Mouse (Mus musculus) G1E-ER4 (cell line): ENCODE measurements around the gene Barhl2. TPM values are rescaled to one million over a fixed set of nuclear protein-coding genes. Genes with fewer than 3 reads are reported as not detected.

Experiments
- GATA1 ChIP-seq: IDR thresholded peaks from one replicate; pipeline ENCODE4 v1.8.0; 2012; ENCODE audit warnings: low read length, inconsistent platforms
- polyA plus RNA-seq: library from polyadenylated mRNA; stranded (reverse); fragments of >175 nt; gene quantifications from 2 replicates; pipeline ENCODE4 v1.2.3, GENCODE M21; 2012

Barhl2 gene
- polyA plus RNA-seq, 1 experiment = not detected

DNA sequence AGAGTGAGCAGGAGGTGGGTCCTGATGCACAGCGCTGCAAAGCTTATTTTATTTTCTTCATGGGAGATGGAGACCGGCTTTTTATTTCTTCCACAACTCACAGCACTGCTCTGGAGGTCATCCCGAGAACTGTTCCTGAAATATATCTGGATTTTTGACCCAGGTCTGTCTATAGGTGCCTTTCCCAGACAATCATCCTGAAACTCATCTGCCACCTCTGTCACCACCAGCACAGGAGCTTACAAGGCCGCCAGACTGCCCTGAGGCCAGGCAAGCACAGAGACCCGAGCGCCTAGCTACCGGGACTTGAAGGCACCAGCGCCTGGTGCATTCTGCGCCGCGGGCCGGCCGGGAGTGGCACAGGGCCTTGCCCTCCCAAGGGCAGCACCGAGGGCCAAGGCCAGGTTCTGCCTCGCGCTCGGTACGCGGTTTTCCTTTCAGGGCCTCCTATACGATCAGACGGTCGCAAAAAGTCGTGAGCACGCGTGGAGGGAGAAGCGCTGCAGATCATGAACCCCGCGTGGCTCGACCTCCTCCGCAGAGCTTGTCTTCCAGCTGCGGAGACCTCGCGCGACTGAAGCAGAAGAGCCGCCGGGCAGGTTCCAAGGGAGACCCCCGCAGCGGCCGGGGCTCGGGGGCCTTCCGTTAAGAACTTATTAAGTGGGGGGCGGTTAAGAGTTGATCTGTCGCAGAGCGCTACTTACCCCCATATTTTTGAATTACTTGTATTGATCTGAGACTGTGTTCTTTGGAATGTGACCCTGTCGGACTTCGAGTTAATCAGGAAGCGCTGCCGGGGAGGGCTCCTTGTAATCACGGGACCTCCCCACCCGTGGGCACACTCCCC, 9.8 kb downstream of the Barhl2 start:
- no peak for TF ChIP-seq GATA1

DNA sequence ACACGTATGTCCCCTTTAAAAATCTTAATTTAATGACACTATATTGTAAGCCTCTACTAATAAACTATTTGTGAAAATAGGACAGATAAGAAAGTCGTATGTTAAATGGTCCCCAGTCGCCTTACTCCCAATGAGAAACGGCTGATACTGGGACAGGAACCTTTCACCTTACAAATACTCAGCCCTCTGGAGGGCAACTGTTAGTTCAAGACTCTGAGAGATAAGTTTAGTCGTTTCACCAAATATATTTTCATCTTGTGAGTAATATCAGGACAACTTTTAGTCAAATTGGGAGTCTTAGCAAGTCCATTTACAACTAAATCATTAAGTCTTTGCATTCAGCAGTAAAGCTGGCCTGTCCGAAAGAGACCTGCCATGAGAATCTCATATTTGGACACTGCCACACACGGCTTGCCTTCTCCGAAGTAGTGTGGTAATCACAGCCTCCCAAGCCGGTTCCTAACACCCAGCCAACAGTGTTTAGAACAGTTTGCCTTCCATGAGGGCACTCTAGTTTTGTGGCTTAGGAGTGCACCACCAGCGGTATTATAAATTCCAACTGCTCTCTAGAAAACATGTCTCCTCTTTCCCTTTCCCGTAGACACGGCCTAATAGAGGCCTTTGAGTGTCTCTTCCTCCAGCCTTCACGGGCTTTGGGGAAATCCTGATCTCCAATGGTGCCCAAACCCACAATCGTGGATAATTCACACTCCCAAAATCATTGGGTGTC, 10.7 kb downstream of the Barhl2 start:
- no peak for TF ChIP-seq GATA1

DNA sequence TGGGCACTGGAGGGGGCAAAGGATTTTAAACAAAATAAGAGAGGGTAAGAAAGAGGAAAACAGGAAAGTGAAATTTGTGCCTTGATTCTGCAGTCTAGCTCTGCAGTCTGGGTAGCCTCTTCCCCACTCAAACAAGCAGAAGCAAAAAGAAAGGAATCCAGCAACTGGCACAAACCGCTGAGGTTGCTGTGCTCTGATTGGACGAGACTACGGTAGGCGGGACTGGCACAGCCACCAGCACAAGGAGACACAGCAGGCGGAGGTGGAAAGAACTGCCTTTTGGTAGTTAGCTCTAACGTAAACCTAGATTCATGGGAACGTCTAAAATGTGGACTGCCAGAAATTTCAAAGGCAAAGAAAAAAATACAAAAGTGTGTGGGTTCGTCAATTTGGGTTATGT, 11.4 kb downstream of the Barhl2 start:
- TF ChIP-seq GATA1 = no peak

DNA sequence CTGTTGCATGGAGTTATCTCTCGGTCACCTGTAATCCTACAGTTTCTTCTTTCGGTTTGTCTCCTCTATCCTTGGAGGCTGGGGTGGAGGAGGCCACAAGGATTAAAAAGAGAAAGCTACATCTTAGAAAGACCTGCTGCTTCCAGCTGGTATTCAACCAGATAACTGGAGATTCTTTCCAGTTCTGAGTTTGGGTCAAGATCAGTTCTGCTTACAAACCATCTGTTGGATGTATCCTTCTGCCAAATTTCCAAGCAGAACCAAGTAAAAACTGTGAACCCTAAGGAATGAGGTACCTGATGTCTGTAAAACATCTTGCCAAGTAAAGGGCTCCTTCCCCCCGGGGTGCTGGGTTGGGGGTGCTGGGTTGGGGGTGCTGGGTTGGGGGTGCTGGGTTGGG, 12.3 kb downstream of the Barhl2 start:
- no peak for TF ChIP-seq GATA1

DNA sequence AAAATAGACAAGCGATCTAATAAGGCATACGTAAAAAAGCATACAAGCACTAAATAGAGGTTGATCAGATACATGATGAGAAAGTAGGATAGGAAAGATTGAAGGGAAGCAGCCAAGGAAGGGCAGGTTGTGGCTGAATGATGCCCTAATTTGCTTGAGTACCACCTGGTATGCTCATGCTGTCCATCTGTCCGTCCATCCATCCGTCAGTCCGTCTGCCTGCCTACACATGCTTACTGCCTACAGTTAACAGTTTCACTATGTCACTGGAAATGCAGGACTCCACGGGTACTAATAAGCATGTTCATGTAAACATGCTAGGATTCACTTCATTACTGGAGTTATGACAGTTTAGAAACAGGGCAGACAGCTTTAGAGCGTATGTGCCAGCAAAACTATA, 19.1 kb downstream of the Barhl2 start:
- TF ChIP-seq GATA1 = no peak

DNA sequence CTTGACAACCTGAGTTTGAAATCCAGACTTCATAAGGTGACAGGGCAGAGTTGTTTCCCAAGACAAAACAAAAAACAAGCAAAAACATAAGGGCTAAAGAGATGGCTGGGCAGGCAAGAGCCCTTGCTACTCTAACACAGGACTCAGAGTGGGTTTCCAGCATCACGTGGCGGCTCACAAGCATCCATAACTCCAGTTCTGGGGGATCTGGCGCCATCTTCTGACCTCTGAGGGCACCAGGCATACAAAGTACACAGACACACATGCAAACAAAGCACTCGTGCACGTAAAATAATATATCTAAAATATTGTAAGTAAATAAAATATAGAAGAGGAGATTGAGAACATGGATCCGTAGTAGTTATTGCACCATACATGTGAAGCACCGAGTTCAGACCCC, 31.9 kb downstream of the Barhl2 start:
- no peak for TF ChIP-seq GATA1

DNA sequence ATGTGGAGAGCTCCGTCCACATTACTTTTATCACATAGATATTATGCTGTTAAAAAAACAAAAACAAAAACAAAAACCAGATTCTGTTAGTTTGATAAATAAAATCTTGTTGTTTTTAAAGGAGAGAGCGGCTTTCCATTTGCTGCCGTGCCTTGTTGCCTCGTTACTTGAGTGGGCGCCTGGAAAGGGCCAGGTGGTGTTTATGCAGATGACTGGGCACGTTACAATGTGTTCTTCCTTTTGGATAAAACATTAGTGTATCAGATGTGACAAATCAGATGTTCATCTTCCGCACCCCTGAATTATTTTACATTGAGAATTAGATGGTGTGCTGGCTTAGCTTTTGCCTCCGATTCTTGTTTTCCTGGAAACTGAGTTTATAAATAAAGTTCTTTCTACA, 37.1 kb downstream of the Barhl2 start:
- TF ChIP-seq GATA1 = no peak

DNA sequence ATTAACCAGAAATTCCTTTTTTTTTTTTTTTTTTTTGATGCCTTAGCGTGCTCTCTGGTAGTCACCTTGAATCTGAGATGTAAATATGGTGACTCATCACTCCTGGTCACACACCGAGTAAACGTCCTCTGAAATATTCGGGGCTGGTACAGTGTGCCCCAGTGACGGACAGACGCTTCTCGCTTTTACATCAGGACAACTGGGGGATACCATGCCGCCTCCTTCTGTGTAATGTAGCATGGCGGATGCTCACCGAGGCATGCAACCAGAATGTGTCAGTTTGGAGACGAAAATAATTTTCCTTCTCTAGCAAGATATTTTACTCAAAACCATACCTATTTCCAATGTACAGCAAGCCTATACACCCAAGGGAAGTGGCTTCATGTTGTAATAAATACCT, 37.6 kb downstream of the Barhl2 start:
- no peak for TF ChIP-seq GATA1

DNA sequence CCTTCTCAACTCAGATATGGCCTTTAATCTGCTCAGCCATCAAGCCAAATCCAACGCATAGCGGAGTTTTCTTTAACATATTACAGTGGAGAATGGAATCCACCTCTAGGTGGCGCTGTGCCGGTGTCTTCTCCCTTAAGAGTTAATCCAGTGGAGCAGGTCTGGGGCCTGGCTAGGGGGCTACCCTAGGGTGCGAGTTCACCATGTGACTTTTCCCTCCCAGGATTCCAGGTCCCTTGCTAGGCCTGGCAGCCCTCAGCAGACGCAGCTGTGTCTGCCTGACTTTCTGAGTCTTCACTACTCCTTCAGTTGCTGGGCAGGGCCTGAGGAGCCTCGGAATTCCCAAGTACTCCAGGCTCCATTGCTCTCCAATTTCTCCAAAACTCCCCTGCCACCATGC, 40.8 kb downstream of the Barhl2 start:
- TF ChIP-seq GATA1 = no peak

DNA sequence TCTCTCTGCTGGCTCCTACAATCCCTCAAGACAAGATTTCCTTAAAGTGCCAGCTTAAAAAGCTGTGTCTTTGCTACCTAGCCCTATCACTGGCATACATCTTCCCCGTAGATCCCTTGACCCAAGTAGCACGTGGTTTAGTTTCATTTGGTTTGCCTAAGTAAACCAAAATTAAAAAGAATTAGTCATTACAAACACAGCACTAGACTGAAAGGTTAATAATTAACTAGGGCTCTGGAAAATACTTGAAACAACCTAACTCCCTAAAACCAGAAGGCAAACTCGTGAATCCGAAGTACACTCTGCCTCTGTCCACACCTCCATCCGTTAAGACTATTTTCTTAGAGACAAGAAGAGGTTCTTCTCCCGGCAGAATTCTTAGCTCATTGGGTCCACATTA, 41.4 kb downstream of the Barhl2 start:
- TF ChIP-seq GATA1 = no peak

DNA sequence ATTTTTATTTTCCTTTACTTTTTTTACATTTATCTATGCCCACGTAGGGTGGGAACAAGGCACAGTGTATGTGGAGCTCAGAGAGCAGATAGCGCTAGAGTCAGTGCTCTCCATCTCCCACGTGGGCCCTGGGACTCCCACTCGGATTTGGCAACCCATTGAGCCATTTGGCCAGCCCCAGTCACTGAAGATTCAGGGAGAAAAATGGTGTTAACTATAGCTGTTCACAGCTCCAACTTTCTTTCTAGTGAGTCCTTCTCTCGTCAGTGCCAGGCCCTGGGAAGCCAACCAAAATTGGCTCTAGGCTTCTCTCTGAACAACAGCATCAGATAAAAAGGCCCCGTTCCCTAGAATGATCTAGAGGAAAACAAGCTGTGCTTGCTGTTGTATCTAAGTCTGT, 42.2 kb downstream of the Barhl2 start:
- no peak for TF ChIP-seq GATA1

DNA sequence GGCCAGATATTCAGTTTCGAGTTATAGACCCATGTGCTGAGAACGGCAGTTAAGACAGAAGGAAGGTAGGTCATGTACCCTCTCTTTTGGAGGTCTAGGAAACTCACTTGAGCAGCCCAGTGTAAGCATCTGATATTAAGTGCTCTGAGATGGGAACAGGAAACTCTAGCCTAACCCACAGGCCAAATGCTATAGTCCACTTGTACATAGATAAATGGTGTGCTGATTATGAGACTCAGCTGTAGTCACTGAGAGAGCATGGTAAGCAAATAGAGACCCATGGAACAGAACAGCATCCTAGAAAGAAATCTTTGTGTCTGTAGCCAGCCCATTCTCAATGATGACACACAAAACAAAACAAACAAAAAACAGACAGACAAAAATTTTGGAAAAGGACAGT, 55.2 kb downstream of the Barhl2 start:
- no peak for TF ChIP-seq GATA1

Other genes starting within 250 kb of the Barhl2 start
- not detected in 2 replicates for gene Gm17304, start 150.9 kb upstream of the Barhl2 start, polyA plus RNA-seq
- 12.6 and 18.9 TPM in 2 replicates for gene Zfp644, start 239.1 kb upstream of the Barhl2 start, polyA plus RNA-seq